Mouse (Mus musculus): Measurements from ENCODE around the gene Cpne7.

Cpne7 gene

GRCm38 (mm10) chr8:123114644-123115043 is 2.5 kb upstream of the Cpne7 start:
- DNase-seq, result no peak

- DNase-seq, result no peak
Measured at GRCm38 (mm10) chr8:123117744-123118143, 570 bp downstream of the Cpne7 start.

- no peak for DNase-seq
Measured at GRCm38 (mm10) chr8:123122059-123122458, 4.9 kb downstream of the Cpne7 start.

- DNase-seq, result no peak
Measured at GRCm38 (mm10) chr8:123122670-123123069, 5.5 kb downstream of the Cpne7 start.

GRCm38 (mm10) chr8:123126193-123126816 is 9.1 kb downstream of the Cpne7 start:
- peak; percentile 22 for DNase-seq

GRCm38 (mm10) chr8:123131041-123131440 is 13.9 kb downstream of the Cpne7 start:
- DNase-seq, result no peak

GRCm38 (mm10) chr8:123132953-123133352 is 15.8 kb downstream of the Cpne7 start:
- DNase-seq, result no peak

GRCm38 (mm10) chr8:123134149-123134713 is 17.1 kb downstream of the Cpne7 start:
- DNase-seq, result no peak

- DNase-seq, result no peak
Measured at GRCm38 (mm10) chr8:123135406-123135805, 18.2 kb downstream of the Cpne7 start.

- DNase-seq, result no peak
Measured at GRCm38 (mm10) chr8:123135806-123136205, 18.6 kb downstream of the Cpne7 start.

GRCm38 (mm10) chr8:123136287-123136686 is 19.1 kb downstream of the Cpne7 start:
- DNase-seq, result no peak

GRCm38 (mm10) chr8:123137645-123138077 is 20.5 kb downstream of the Cpne7 start:
- no peak for DNase-seq

GRCm38 (mm10) chr8:123138741-123139140 is 21.6 kb downstream of the Cpne7 start:
- DNase-seq, result no peak

GRCm38 (mm10) chr8:123141741-123142462 is 24.7 kb downstream of the Cpne7 start:
- DNase-seq, result no peak

- DNase-seq, result peak; percentile 18
Measured at GRCm38 (mm10) chr8:123145279-123145678, 28.1 kb downstream of the Cpne7 start.

GRCm38 (mm10) chr8:123146390-123146789 is 29.2 kb downstream of the Cpne7 start:
- DNase-seq, result no peak

- no peak for DNase-seq
Measured at GRCm38 (mm10) chr8:123150737-123151171, 33.6 kb downstream of the Cpne7 start.

- DNase-seq, result no peak
Measured at GRCm38 (mm10) chr8:123155177-123155576, 38.0 kb downstream of the Cpne7 start.

GRCm38 (mm10) chr8:123156070-123156773 is 39.0 kb downstream of the Cpne7 start:
- DNase-seq, result no peak

- no peak for DNase-seq
Measured at GRCm38 (mm10) chr8:123157888-123158465, 40.8 kb downstream of the Cpne7 start, which contains the start of gene Sult5a1. Gene Sult5a1, minus strand, starts transcription at chr8:123158315.

- DNase-seq, result no peak
Measured at GRCm38 (mm10) chr8:123181391-123181790, 64.2 kb downstream of the Cpne7 start.
